Mouse (Mus musculus) small intestine, adult 2 months (tissue): ENCODE results near the gene Epb41l2.

ENCODE experiments used
- CTCF ChIP-seq: fragments of 200-500 bp; IDR thresholded peaks from 2 replicates; pipeline ENCODE4 v1.5.1; 2012; ENCODE audit warnings: low read depth, mild to moderate bottlenecking, control low read depth, inconsistent platforms, low read length, moderate library complexity, mixed read lengths; ENCODE audit not compliant: insufficient replicate concordance, insufficient read length; ENCODE audit errors: extremely low read depth
- POLR2A ChIP-seq: fragments of 200-500 bp; IDR thresholded peaks from 2 replicates; pipeline ENCODE4 v1.6.1; 2012; ENCODE audit warnings: low read depth, mild to moderate bottlenecking, control low read depth, inconsistent platforms, low read length, moderate library complexity

DNA sequence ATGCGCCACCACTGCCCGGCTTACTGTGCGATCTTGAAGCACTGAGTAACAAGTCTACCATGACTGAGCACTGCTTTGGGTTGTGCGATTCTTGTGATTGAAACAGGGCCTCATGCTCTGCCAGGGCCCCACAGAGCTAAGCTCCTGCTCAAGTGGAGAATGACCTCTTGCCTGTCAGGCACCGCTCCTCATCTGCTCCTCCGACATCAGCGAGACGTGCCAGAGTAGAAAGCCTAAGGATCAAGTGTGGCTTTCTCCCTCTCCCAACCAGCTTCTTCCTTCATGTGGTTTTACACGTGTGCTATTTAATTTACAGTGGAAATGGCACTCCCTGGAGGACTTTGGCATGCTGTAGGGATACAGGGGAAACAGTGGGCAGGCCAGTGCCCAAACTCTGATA, 10.1 kb downstream of the Epb41l2 start:
- TF ChIP-seq CTCF, result no peak
- no peak for TF ChIP-seq POLR2A
